Comparison of ENCODE assay signal across 25 mouse cellular contexts in genomic region chr2:35021806-35022205, GRCm38 (mm10). TPM values are rescaled to one million over a fixed set of nuclear protein-coding genes. Genes with fewer than 3 reads are reported as not detected.
"Had no signal": no experiment of that assay in that cellular context is flagged by ENCODE, and none has a peak within 500 bp of the region (broad histone marks: within the 10 kb centered on the region; RNA-seq: fewer than 3 reads in every experiment).

No protein-coding gene starts in this region.

- H3K27me3 ChIP-seq: lung, embryonic 15.5 days; midbrain, embryonic 12.5 days; neural tube, embryonic 13.5 days; neural tube, embryonic 15.5 days had no signal

- H3K4me3 ChIP-seq: lung, embryonic 15.5 days; midbrain, embryonic 10.5 days; midbrain, embryonic 12.5 days; myocyte; neural tube, embryonic 13.5 days; neural tube, embryonic 15.5 days had no signal

- H3K9ac ChIP-seq: liver, postnatal 0 days; lung, embryonic 15.5 days; midbrain, embryonic 12.5 days; neural tube, embryonic 13.5 days; neural tube, embryonic 15.5 days had no signal

- ATAC-seq: liver, postnatal 0 days; lung, postnatal 0 days; midbrain, embryonic 16.5 days had no signal

- H3K9me3 ChIP-seq: lung, embryonic 15.5 days; midbrain, embryonic 10.5 days; midbrain, embryonic 12.5 days; neural tube, embryonic 13.5 days; neural tube, embryonic 15.5 days had no signal

- H3K36me3 ChIP-seq: lung, embryonic 15.5 days; midbrain, embryonic 10.5 days; midbrain, embryonic 12.5 days; neural tube, embryonic 13.5 days; neural tube, embryonic 15.5 days had no signal

- H3K27ac ChIP-seq: lung, embryonic 15.5 days; midbrain, embryonic 10.5 days; midbrain, embryonic 12.5 days; neural tube, embryonic 13.5 days; neural tube, embryonic 15.5 days had no signal

- H3K4me1 ChIP-seq: lung, embryonic 15.5 days; midbrain, embryonic 10.5 days; midbrain, embryonic 12.5 days; neural tube, embryonic 13.5 days; neural tube, embryonic 15.5 days had no signal

- H3K4me2 ChIP-seq: lung, embryonic 15.5 days; midbrain, embryonic 12.5 days; neural tube, embryonic 13.5 days; neural tube, embryonic 15.5 days had no signal

- DNase-seq: liver, postnatal 0 days; lung, adult 2 months; lung, postnatal 14 days; lung, postnatal 36 days; retina, postnatal 1 day; right cerebral cortex, adult 18-20 months; right cerebral cortex, postnatal 25 days; right cerebral cortex, postnatal 4 days; spleen, adult 18-20 months; thymus, adult 18-20 months; thymus, postnatal 14 days; thymus, postnatal 36 days had no signal

RNA-seq across cellular contexts. Expression of gene Hc, which starts 39.4 kb away (rescaled TPM):
- total RNA-seq: megakaryocyte, adult 5-6 weeks; megakaryocyte-erythroid progenitor cell, adult 5-6 weeks had no signal
- polyA plus RNA-seq: myocyte; neural tube, embryonic 11.5 days; neural tube, embryonic 13.5 days; small intestine, adult 2 months; stomach, embryonic 14.5 days had no signal
